Mouse (Mus musculus) megakaryocyte, embryonic 14.5 days (primary cell): ENCODE results near the gene Stard13.

Experiments used
- FLI1 ChIP-seq: IDR thresholded peaks from 2 replicates; pipeline ENCODE4 v1.6.1; 2012; ENCODE audit warnings: low read length, inconsistent platforms, mixed read lengths
- GATA1 ChIP-seq: IDR thresholded peaks from 3 replicates; pipeline ENCODE4 v1.6.1; 2012; ENCODE audit warnings: mixed read lengths, low read length, inconsistent platforms, borderline replicate concordance

DNA sequence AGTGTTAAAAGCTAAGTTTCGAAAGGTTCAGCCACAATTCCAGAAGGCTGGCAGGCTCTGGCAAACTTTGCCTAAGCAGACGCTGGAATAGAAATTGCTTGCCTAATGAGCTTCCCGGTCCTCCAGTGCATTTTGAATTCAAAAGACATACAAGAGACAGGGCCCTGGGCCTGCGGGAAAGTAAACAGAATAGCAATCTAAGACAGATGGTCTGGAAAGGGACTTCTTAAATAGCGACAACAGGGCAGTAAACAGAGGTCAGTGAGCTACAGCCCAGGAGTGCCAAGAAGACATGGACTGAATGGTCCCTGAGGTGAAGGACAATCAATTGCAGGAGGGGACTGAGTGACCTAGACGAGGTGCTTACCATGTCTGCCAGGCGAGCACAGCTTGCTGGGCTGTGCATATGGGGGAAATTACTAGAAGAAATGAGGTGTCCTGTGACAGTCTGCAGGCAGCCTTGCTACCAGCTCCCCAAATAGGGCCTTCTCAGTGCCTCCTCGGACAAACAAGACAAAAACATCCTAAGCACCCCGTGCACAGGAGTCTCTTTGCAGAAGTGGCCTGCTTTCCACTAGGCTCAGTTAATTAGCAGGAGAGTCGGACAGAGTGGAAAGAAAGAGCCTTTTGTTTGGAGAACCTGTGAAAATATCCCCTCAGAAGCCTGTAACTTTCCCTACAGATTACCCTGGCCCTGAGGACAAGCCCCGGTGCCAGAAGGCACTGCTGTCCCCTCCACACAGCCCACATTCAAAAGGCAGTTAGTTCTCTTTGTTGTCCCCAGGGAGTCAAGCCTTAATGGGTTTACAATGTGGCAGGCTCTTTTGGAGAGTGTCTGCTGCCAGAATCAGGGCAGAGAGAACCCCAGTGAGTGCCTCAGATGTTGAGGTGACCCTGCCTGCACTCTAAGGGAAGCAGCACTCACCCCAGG, 90.7 kb downstream of the Stard13 start:
- TF ChIP-seq GATA1, result no peak
- TF ChIP-seq FLI1, result no peak
